Mouse (Mus musculus) frontal cortex, postnatal 10 days (tissue): ENCODE measurements around the gene Zfhx3.

Experiments
- DNase-seq, 2 experiments: peaks; one replicate each; pipeline ENCODE4 v3.0.0; 2022; ENCODE audit warnings: low spot score in 2 of 2, mixed read lengths in 1 of 2

The Zfhx3 gene

GRCm38 (mm10) chr8:108361402-108361801 lies 419.0 kb downstream of the Zfhx3 start:
- no peak for DNase-seq

GRCm38 (mm10) chr8:108362421-108362820 lies 420.0 kb downstream of the Zfhx3 start:
- DNase-seq = no peak

- no peak for DNase-seq
These were observed 421.0 kb downstream of the Zfhx3 start for GRCm38 (mm10) chr8:108363435-108363834.

- DNase-seq = no peak
These were observed 421.4 kb downstream of the Zfhx3 start for GRCm38 (mm10) chr8:108363856-108364255.

- no peak for DNase-seq
These were observed 426.6 kb downstream of the Zfhx3 start for GRCm38 (mm10) chr8:108369081-108369480.

GRCm38 (mm10) chr8:108370731-108371130 lies 428.3 kb downstream of the Zfhx3 start:
- no peak for DNase-seq

- no peak for DNase-seq
These were observed 430.6 kb downstream of the Zfhx3 start for GRCm38 (mm10) chr8:108373046-108373445.

GRCm38 (mm10) chr8:108378036-108378435 lies 435.6 kb downstream of the Zfhx3 start:
- DNase-seq = no peak

GRCm38 (mm10) chr8:108383121-108383520 lies 440.7 kb downstream of the Zfhx3 start:
- no peak for DNase-seq

GRCm38 (mm10) chr8:108387160-108387912 lies 444.9 kb downstream of the Zfhx3 start:
- peak in 1 of 2 experiments; percentile 16 for DNase-seq

GRCm38 (mm10) chr8:108387913-108388274 lies 445.4 kb downstream of the Zfhx3 start:
- no peak for DNase-seq

- DNase-seq = no peak
These were observed 450.5 kb downstream of the Zfhx3 start for GRCm38 (mm10) chr8:108392909-108393308.

- no peak for DNase-seq
These were observed 459.7 kb downstream of the Zfhx3 start for GRCm38 (mm10) chr8:108402149-108402548.

- peak; percentile 10 to 23 for DNase-seq
These were observed 464.5 kb downstream of the Zfhx3 start for GRCm38 (mm10) chr8:108406716-108407494.

- peak; percentile 10 to 16 for DNase-seq
These were observed 476.9 kb downstream of the Zfhx3 start for GRCm38 (mm10) chr8:108419162-108419844.

GRCm38 (mm10) chr8:108422521-108422920 lies 480.1 kb downstream of the Zfhx3 start:
- DNase-seq = no peak

GRCm38 (mm10) chr8:108424337-108424736 lies 481.9 kb downstream of the Zfhx3 start:
- DNase-seq = no peak

GRCm38 (mm10) chr8:108433321-108433720 lies 490.9 kb downstream of the Zfhx3 start:
- no peak for DNase-seq

- no peak for DNase-seq
These were observed 492.1 kb downstream of the Zfhx3 start for GRCm38 (mm10) chr8:108434510-108434909.

- DNase-seq = no peak
These were observed 493.9 kb downstream of the Zfhx3 start for GRCm38 (mm10) chr8:108436336-108436735.

GRCm38 (mm10) chr8:108437316-108437830 lies 494.9 kb downstream of the Zfhx3 start:
- no peak for DNase-seq

- no peak for DNase-seq
These were observed 498.0 kb downstream of the Zfhx3 start for GRCm38 (mm10) chr8:108440476-108440875.
